In the genomic region with DNA sequence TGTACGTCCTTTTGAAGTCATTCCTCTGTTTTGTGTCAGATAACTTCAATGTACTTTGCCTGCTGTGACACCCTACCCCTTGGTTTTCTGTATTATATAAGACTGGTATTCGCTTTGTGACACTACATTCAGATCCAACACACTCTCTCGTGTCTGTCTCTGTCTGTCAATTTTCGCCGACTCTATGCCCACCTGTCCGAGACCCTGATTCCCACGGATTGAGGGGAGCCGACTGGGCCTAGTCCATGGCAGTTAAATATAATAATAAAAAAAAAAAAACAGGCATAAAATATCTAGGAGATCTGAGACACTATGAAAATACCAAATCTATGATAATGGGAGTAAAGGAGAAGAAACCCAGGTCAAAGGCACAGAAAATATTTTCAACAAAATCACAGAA, we compare ENCODE assay signal across 40 mouse cellular contexts. TPM values are rescaled to one million over a fixed set of nuclear protein-coding genes. Genes with fewer than 3 reads are reported as not detected.
"Had no signal": no experiment of that assay in that cellular context is flagged by ENCODE, and none has a peak within 500 bp of the region (broad histone marks: within the 10 kb centered on the region; RNA-seq: fewer than 3 reads in every experiment).

No protein-coding gene starts in this region.

- H3K9me3 ChIP-seq: embryonic facial prominence, embryonic 10.5 days; embryonic facial prominence, embryonic 12.5 days; embryonic facial prominence, embryonic 13.5 days; embryonic facial prominence, embryonic 15.5 days; forebrain, embryonic 10.5 days; forebrain, embryonic 12.5 days; forebrain, embryonic 13.5 days; forebrain, embryonic 15.5 days had no signal

- DNase-seq: cerebellum, adult 2 months; cerebellum, adult 8-10 months; cerebellum, adult 9-10 months; cerebellum, adult 9-11 months; cerebellum, postnatal 10 days; cerebellum, postnatal 14 days; cerebellum, postnatal 25 days; cerebellum, postnatal 36 days; embryo, embryonic 11 days; forebrain, postnatal 0 days; gastrocnemius, adult 2 months; gastrocnemius, postnatal 10 days; gastrocnemius, postnatal 14 days; gastrocnemius, postnatal 25 days; gastrocnemius, postnatal 36 days; heart, adult 18-20 months; heart, adult 2 months had no signal

- H3K27me3 ChIP-seq: embryonic facial prominence, embryonic 12.5 days; embryonic facial prominence, embryonic 13.5 days; embryonic facial prominence, embryonic 15.5 days; forebrain, embryonic 12.5 days; forebrain, embryonic 13.5 days; forebrain, embryonic 15.5 days had no signal

- H3K36me3 ChIP-seq: embryonic facial prominence, embryonic 10.5 days; embryonic facial prominence, embryonic 12.5 days; embryonic facial prominence, embryonic 13.5 days; embryonic facial prominence, embryonic 15.5 days; forebrain, embryonic 10.5 days; forebrain, embryonic 12.5 days; forebrain, embryonic 15.5 days had no signal

- H3K27ac ChIP-seq: embryonic facial prominence, embryonic 10.5 days; embryonic facial prominence, embryonic 12.5 days; embryonic facial prominence, embryonic 13.5 days; embryonic facial prominence, embryonic 15.5 days; forebrain, embryonic 10.5 days; forebrain, embryonic 12.5 days; forebrain, embryonic 13.5 days; forebrain, embryonic 15.5 days; gastrocnemius, adult 2 months; heart, adult 2 months had no signal

- H3K4me3 ChIP-seq: embryonic facial prominence, embryonic 10.5 days; embryonic facial prominence, embryonic 12.5 days; embryonic facial prominence, embryonic 13.5 days; embryonic facial prominence, embryonic 15.5 days; erythroblast, embryonic 14.5 days; forebrain, embryonic 10.5 days; forebrain, embryonic 12.5 days; forebrain, embryonic 13.5 days; forebrain, embryonic 15.5 days; gastrocnemius, adult 2 months; heart, adult 2 months had no signal

- H3K4me1 ChIP-seq: embryonic facial prominence, embryonic 10.5 days; embryonic facial prominence, embryonic 12.5 days; embryonic facial prominence, embryonic 13.5 days; embryonic facial prominence, embryonic 15.5 days; forebrain, embryonic 12.5 days; forebrain, embryonic 13.5 days had no signal

RNA-seq across cellular contexts. Expression of a gene that starts 18.9 kb away (rescaled TPM):
- total RNA-seq: forebrain, postnatal 0 days; gastrocnemius, postnatal 4 days; granulocyte monocyte progenitor cell, adult 5-6 weeks had no signal
- polyA plus RNA-seq: cerebellum, adult 2 months; cortical plate, adult 2 months; embryonic facial prominence, embryonic 10.5 days; embryonic facial prominence, embryonic 11.5 days; embryonic facial prominence, embryonic 12.5 days; embryonic facial prominence, embryonic 13.5 days; embryonic facial prominence, embryonic 15.5 days; erythroblast, embryonic 14.5 days; forebrain, embryonic 10.5 days; forebrain, embryonic 11.5 days; forebrain, embryonic 12.5 days; forebrain, embryonic 13.5 days; forebrain, embryonic 14.5 days; forebrain, embryonic 15.5 days; forebrain, embryonic 16.5 days; forebrain, postnatal 0 days; frontal cortex, adult 2 months had no signal

RNA-seq across cellular contexts. Expression of a gene that starts 31.8 kb away (rescaled TPM):
- total RNA-seq: gastrocnemius, adult 18-20 months; gastrocnemius, adult 2 months; gastrocnemius, adult 8-10 months; gastrocnemius, postnatal 14 days; gastrocnemius, postnatal 25 days; gastrocnemius, postnatal 36 days; heart, adult 18-20 months had no signal
- polyA plus RNA-seq: cortical plate, adult 2 months; embryonic facial prominence, embryonic 10.5 days; embryonic facial prominence, embryonic 13.5 days; erythroblast, embryonic 14.5 days; forebrain, embryonic 11.5 days; forebrain, embryonic 12.5 days; forebrain, embryonic 13.5 days; forebrain, embryonic 14.5 days; forebrain, embryonic 15.5 days; forebrain, embryonic 16.5 days had no signal

RNA-seq across cellular contexts. Expression of a gene that starts 38.0 kb away (rescaled TPM):
- total RNA-seq: common myeloid progenitor, adult 5-6 weeks; forebrain, postnatal 0 days; gastrocnemius, adult 18-20 months; gastrocnemius, adult 2 months; gastrocnemius, adult 8-10 months; gastrocnemius, postnatal 10 days; gastrocnemius, postnatal 14 days; gastrocnemius, postnatal 25 days; gastrocnemius, postnatal 36 days; gastrocnemius, postnatal 4 days; granulocyte monocyte progenitor cell, adult 5-6 weeks; heart, adult 18-20 months; heart, adult 2 months; heart, adult 8-10 months had no signal
- polyA plus RNA-seq: cortical plate, adult 2 months; embryonic facial prominence, embryonic 10.5 days; embryonic facial prominence, embryonic 11.5 days; embryonic facial prominence, embryonic 12.5 days; embryonic facial prominence, embryonic 13.5 days; embryonic facial prominence, embryonic 14.5 days; embryonic facial prominence, embryonic 15.5 days; erythroblast, embryonic 14.5 days; forebrain, embryonic 10.5 days; forebrain, embryonic 11.5 days; forebrain, embryonic 12.5 days; forebrain, embryonic 13.5 days; forebrain, embryonic 14.5 days; forebrain, embryonic 15.5 days; forebrain, embryonic 16.5 days; forebrain, postnatal 0 days; frontal cortex, adult 2 months; gonadal fat pad, adult 2 months; heart, adult 2 months had no signal
